Mouse (Mus musculus) adrenal gland, adult (tissue): ENCODE data around the gene Add1.

ENCODE experiments used
- DNase-seq, 2 experiments: peaks; one replicate each; pipeline ENCODE4 v3.0.0; 2022 to 2023; ENCODE audit warnings: low spot score in 1 of 2; ENCODE audit not compliant: inconsistent age in 2 of 2

Add1 gene

GRCm38 (mm10) chr5:34661909-34662308, 88.4 kb downstream of the Add1 start:
- DNase-seq: no peak

- DNase-seq: no peak
Observed at GRCm38 (mm10) chr5:34663231-34663630, 89.8 kb downstream of the Add1 start.

- no peak for DNase-seq
Observed at GRCm38 (mm10) chr5:34669493-34669892, 96.0 kb downstream of the Add1 start.

- DNase-seq: no peak
Observed at GRCm38 (mm10) chr5:34670280-34670679, 96.8 kb downstream of the Add1 start.
